Mouse (Mus musculus) olfactory bulb, adult 2 months (tissue): ENCODE measurements around the gene Patz1.

Experiments used
- CTCF ChIP-seq: fragments of 200-500 bp; IDR thresholded peaks from 2 replicates; pipeline ENCODE4 v1.5.1; 2012; ENCODE audit warnings: low read depth, mild to moderate bottlenecking, low read length, moderate library complexity; ENCODE audit not compliant: insufficient read depth
- POLR2A ChIP-seq: fragments of 200-500 bp; IDR thresholded peaks from 2 replicates; pipeline ENCODE4 v1.6.1; 2012; ENCODE audit warnings: mild to moderate bottlenecking, low read depth, low read length, moderate library complexity; ENCODE audit not compliant: insufficient read depth

- no peak for TF ChIP-seq CTCF
- TF ChIP-seq POLR2A = no peak
Measured at GRCm38 (mm10) chr11:3297871-3298812, 9.5 kb downstream of the Patz1 start.
